Mouse (Mus musculus) ES-E14 (cell line): Measurements from ENCODE around the gene Fam131c. TPM values are rescaled to one million over a fixed set of nuclear protein-coding genes. Genes with fewer than 3 reads are reported as not detected.

Experiments used
- DNase-seq: peaks from one replicate; pipeline ENCODE4 v3.0.0-alpha.2; 2013; ENCODE audit warnings: low read depth, low spot score
- H3K27ac ChIP-seq: 2 replicates; pipeline ENCODE4 v1.5.1; 2012; ENCODE audit warnings: low read depth, mild to moderate bottlenecking, low read length, moderate library complexity, mixed read lengths; ENCODE audit not compliant: poor library complexity, insufficient read depth, severe bottlenecking
- H3K36me3 ChIP-seq: 2 replicates; pipeline ENCODE4 v1.6.1; 2012; ENCODE audit warnings: mild to moderate bottlenecking, low read length, moderate library complexity, mixed read lengths; ENCODE audit not compliant: control insufficient read depth, poor library complexity, insufficient read depth, severe bottlenecking
- H3K4me1 ChIP-seq, 2 experiments: fragments of 150-350 bp in 1 of 2; sonication (generic) in 1 of 2; 2 replicates each; pipeline ENCODE4 v1.6.1; 2012; ENCODE audit warnings: low read length in 2 of 2, mild to moderate bottlenecking in 1 of 2, mixed read lengths in 1 of 2; ENCODE audit not compliant: control insufficient read depth in 2 of 2, insufficient read depth in 2 of 2, poor library complexity in 1 of 2
- H3K4me3 ChIP-seq, 2 experiments: fragments of 150-350 bp in 1 of 2; sonication (generic) in 1 of 2; 2 replicates each; pipeline ENCODE4 v1.5.1; 2012; ENCODE audit warnings: low read length in 2 of 2, low read depth in 1 of 2, mild to moderate bottlenecking in 1 of 2, mixed read lengths in 1 of 2; ENCODE audit not compliant: insufficient read depth in 1 of 2, poor library complexity in 1 of 2, severe bottlenecking in 1 of 2
- H3K9ac ChIP-seq: 2 replicates; pipeline ENCODE4 v1.6.1; 2012; ENCODE audit warnings: low read depth, mild to moderate bottlenecking, low read length, mixed read lengths; ENCODE audit not compliant: poor library complexity, insufficient read depth, severe bottlenecking
- H3K9me3 ChIP-seq: fragments of 150-350 bp; sonication (generic); 2 replicates; pipeline ENCODE4 v1.6.1; 2012; ENCODE audit warnings: low read depth, mild to moderate bottlenecking, low read length; ENCODE audit not compliant: control insufficient read depth, insufficient read depth
- CHD2 ChIP-seq: IDR thresholded peaks from 2 replicates; pipeline ENCODE4 v1.6.1; 2014; ENCODE audit warnings: mild to moderate bottlenecking, low read depth, low read length, inconsistent platforms
- HCFC1 ChIP-seq: IDR thresholded peaks from 2 replicates; pipeline ENCODE4 v1.6.1; 2012; ENCODE audit warnings: low read length, inconsistent platforms, borderline replicate concordance; ENCODE audit not compliant: insufficient read depth
- MAFK ChIP-seq: IDR thresholded peaks from 2 replicates; pipeline ENCODE4 v1.6.1; 2014; ENCODE audit warnings: mild to moderate bottlenecking, low read depth, low read length, inconsistent platforms; ENCODE audit not compliant: insufficient read depth
- ZC3H11A ChIP-seq: IDR thresholded peaks from 2 replicates; pipeline ENCODE4 v1.6.1; 2012; ENCODE audit warnings: low read depth, mild to moderate bottlenecking, inconsistent platforms, low read length, borderline replicate concordance
- ZNF384 ChIP-seq: IDR thresholded peaks from 2 replicates; pipeline ENCODE4 v1.6.1; 2012; ENCODE audit warnings: low read depth, low read length, inconsistent platforms
- in situ Hi-C, 2 experiments: fragments of 600-800 bp; cut with MboI; formaldehyde crosslinking; loops; one replicate each; pipeline ENCODE4 v1.15.1; 2025; ENCODE audit warnings: low sequenced_read_pairs in 2 of 2, inconsistent platforms in 1 of 2; ENCODE audit not compliant: unreplicated experiment in 2 of 2
- total RNA-seq: library from RNA; depleted of rRNA; stranded (reverse); fragments of 300-350 nt; gene quantifications from 2 replicates; pipeline ENCODE4 v1.2.3, GENCODE M21; 2012

Fam131c gene
- total RNA-seq, 1 experiment = 2.3 TPM

- no peak overlapping the region for H3K4me3 ChIP-seq
- no peaks in the 10 kb centered on the region for H3K36me3 ChIP-seq
- no peak overlapping the region for H3K9ac ChIP-seq
- H3K27ac ChIP-seq = no peak overlapping the region
- no peak for DNase-seq
- TF ChIP-seq CHD2 (no peak), HCFC1 (no peak)
- H3K4me1 ChIP-seq = peaks cover 5 to 32% of the 10 kb centered on the region in 2 experiments; a peak in 3 of 4 replicates
- no peaks in the 10 kb centered on the region for H3K9me3 ChIP-seq
- in situ Hi-C loops = no loop called here
These were observed 8.8 kb upstream of the Fam131c start for GRCm38 (mm10) chr4:141359222-141359621.

GRCm38 (mm10) chr4:141360846-141361245 lies 7.2 kb upstream of the Fam131c start:
- H3K4me3 ChIP-seq = no peak overlapping the region
- in situ Hi-C loops = loop anchor here in 1 of 2 experiments (5.0 kb wide), 1 partner anchor 84 kb away; no protein-coding TSS in a partner anchor
- DNase-seq = peak; percentile 88
- peaks cover 5 to 31% of the 10 kb centered on the region in 2 experiments; a peak in 3 of 4 replicates for H3K4me1 ChIP-seq
- H3K36me3 ChIP-seq = no peaks in the 10 kb centered on the region
- no peaks in the 10 kb centered on the region for H3K9me3 ChIP-seq
- no peak for TF ChIP-seq HCFC1
- TF ChIP-seq MAFK = no peak
- TF ChIP-seq CHD2 = no peak
- TF ChIP-seq ZC3H11A = peak; percentile 58; the same call in 1 of the 2 replicates
- no peak overlapping the region for H3K27ac ChIP-seq
- H3K9ac ChIP-seq = 0 out of 2 replicates have a peak overlapping the region, but pooled peaks have one; percentile 12

- TF ChIP-seq HCFC1 (no peak), ZC3H11A (peak; percentile 84; the same call in 1 of the 2 replicates)
- in situ Hi-C loops = loop anchor here in 1 of 2 experiments (5.0 kb wide), 1 partner anchor 86 kb away; no protein-coding TSS in a partner anchor
- Histone ChIP-seq H3K4me1 (peaks cover 5 to 31% of the 10 kb centered on the region in 2 experiments; a peak in 3 of 4 replicates), H3K9ac (no peak overlapping the region), H3K36me3 (no peaks in the 10 kb centered on the region), H3K9me3 (no peaks in the 10 kb centered on the region), H3K4me3 (no peak overlapping the region), H3K27ac (no peak overlapping the region)
- DNase-seq = peak; percentile 70
These were observed 5.0 kb upstream of the Fam131c start for GRCm38 (mm10) chr4:141362937-141363548.

GRCm38 (mm10) chr4:141365126-141365525 lies 2.9 kb upstream of the Fam131c start:
- TF ChIP-seq ZC3H11A (no peak), ZNF384 (no peak), MAFK (no peak), CHD2 (no peak)
- no peak overlapping the region for H3K4me3 ChIP-seq
- H3K27ac ChIP-seq = no peak overlapping the region
- in situ Hi-C loops = no loop called here
- DNase-seq = no peak
- H3K9me3 ChIP-seq = no peaks in the 10 kb centered on the region
- H3K9ac ChIP-seq = no peak overlapping the region
- peaks cover 2 to 23% of the 10 kb centered on the region in 2 experiments; a peak in 3 of 4 replicates for H3K4me1 ChIP-seq
- no peaks in the 10 kb centered on the region for H3K36me3 ChIP-seq

- no peak for DNase-seq
- Histone ChIP-seq H3K4me3 (no peak overlapping the region), H3K9ac (no peak overlapping the region), H3K4me1 (peaks cover 2 to 18% of the 10 kb centered on the region in 2 experiments; a peak in 3 of 4 replicates), H3K27ac (no peak overlapping the region), H3K36me3 (no peaks in the 10 kb centered on the region), H3K9me3 (no peaks in the 10 kb centered on the region)
- TF ChIP-seq HCFC1 = no peak
- no peak for TF ChIP-seq ZC3H11A
- no peak for TF ChIP-seq ZNF384
- TF ChIP-seq CHD2 = no peak
- TF ChIP-seq MAFK = no peak
- in situ Hi-C loops = no loop called here
These were observed 2.1 kb upstream of the Fam131c start for GRCm38 (mm10) chr4:141365876-141366275.
